Mouse (Mus musculus) lung, adult 2 months (tissue): ENCODE results near the gene Bhlha15.

ENCODE experiments used
- CTCF ChIP-seq: fragments of 200-500 bp; IDR thresholded peaks from 2 replicates; pipeline ENCODE4 v1.5.1; 2011; ENCODE audit warnings: mild to moderate bottlenecking, low read length, control low read depth; ENCODE audit not compliant: insufficient read depth
- POLR2A ChIP-seq: fragments of 200-500 bp; IDR thresholded peaks from 2 replicates; pipeline ENCODE4 v1.6.1; 2011; ENCODE audit warnings: low read depth, mild to moderate bottlenecking, control low read depth, low read length, borderline replicate concordance; ENCODE audit errors: extremely low read depth

DNA sequence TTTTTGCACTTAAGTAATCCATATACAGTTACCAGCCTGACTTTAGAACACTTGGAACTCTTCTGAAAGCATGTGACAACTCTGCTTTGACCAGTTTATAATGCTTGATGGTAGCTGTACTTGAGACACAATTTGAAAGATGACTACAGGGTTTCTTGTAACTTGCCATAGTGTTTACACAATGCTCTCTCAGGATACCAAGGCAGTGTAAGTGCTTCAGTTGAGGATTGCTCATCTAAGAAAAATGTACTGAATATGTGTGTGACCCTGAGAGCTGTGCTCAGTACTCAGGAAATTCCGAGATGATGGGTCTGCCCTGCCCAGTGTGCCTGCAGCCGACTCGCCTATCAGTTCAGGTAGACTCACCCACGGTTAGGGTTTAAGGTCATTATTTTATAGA, 38.8 kb upstream of the Bhlha15 start:
- TF ChIP-seq POLR2A (no peak), CTCF (no peak)
